Mouse (Mus musculus) gonadal fat pad, adult 2 months (tissue): Measurements from ENCODE around the gene Fbxl14. TPM values are rescaled to one million over a fixed set of nuclear protein-coding genes. Genes with fewer than 3 reads are reported as not detected.
"Not testable (repeated sequence)": the region's sequence is repeated elsewhere in the genome, so short reads cannot be mapped to it uniquely, and the experiment has no call there.

Experiments used
- DNase-seq: peaks from one replicate; pipeline ENCODE4 v3.0.0-alpha.2; 2012; ENCODE audit warnings: low read depth
- polyA plus RNA-seq: library from polyadenylated mRNA; depleted of rRNA; stranded (reverse); fragments of >200 nt; gene quantifications from 2 replicates; pipeline ENCODE4 v1.2.3, GENCODE M21; 2012; rRNA removed

Gene Fbxl14
- polyA plus RNA-seq = 55.5 and 62.0 TPM in 2 replicates

DNA sequence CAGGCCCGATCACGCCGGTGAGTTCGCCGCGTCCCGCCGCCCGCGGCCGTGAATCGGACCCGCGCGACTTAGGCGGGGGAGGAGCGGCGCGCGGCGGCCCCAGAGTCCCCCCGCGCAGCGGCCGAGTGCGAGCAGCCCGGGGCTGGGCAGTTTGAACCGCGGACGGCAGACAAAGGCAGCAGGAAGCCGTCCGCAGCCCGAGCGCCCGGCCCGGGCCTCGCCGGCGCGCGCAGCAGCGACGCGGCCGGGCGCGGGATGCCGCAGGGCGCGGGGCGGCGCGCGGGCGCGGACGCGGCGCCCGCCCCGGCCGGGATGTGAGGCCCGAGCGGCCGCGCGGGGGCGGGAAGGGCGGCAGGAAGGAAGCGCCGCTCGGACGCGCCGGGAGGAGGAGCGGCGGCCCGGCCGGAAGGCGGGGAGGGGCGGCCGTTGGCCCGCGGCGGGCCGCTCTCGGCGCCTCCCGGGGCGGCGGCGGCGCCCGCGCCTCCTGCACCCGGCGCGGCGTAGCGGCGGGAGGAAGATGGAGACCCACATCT lies at the start of gene Fbxl14:
Gene Fbxl14 (plus strand): TSS at position 326 of the 533 bp plus-strand sequence.
- no peak for DNase-seq

DNA sequence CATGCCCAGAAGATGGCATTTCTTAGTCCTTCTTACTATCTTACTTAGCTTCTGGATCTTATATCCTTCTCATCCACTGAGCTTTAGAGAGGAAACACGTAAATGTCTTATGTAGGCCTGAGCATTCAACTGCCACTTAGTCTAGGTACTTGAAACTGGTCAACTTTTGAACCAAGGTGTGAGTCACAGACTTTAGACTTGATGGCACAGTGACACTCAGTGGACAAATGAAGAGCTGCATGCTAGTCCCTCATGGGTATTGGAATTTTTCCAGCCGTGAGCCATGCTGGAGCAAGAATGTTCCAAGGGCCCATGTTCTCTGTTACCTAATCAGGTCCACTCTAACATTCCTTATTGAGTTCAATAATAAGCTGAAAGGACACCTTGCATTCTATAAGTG lies 49.0 kb upstream of the Fbxl14 start:
- DNase-seq = no peak

- DNase-seq = no peak
Measured at GRCm38 (mm10) chr6:119431751-119432324, 47.6 kb upstream of the Fbxl14 start.

DNA sequence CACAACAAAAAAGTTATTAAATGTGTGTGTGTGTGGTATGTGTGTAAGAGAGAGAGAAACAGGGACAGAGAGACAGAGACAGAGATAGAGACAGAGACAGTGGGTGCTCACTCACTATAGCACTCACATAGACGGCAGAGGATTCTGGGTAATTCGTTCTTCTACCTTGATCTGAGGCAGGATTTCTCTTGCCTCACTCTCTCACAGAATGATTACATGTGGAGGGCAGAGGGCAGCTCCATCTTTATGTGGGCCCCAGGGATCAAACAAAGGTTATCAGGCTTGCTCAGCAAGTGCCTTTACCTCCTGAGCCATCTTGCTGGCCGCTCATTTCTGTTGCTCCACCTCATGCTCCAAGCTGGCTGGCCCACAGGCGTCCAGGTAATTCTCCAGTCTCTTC lies 45.1 kb upstream of the Fbxl14 start:
- DNase-seq = no peak

GRCm38 (mm10) chr6:119437894-119438761 lies 41.3 kb upstream of the Fbxl14 start:
- no peak for DNase-seq

GRCm38 (mm10) chr6:119442729-119443128 lies 36.7 kb upstream of the Fbxl14 start:
- DNase-seq = not testable (repeated sequence)

GRCm38 (mm10) chr6:119443742-119444645 lies 35.5 kb upstream of the Fbxl14 start:
- no peak for DNase-seq

GRCm38 (mm10) chr6:119445671-119446607 lies 33.5 kb upstream of the Fbxl14 start:
- no peak for DNase-seq

DNA sequence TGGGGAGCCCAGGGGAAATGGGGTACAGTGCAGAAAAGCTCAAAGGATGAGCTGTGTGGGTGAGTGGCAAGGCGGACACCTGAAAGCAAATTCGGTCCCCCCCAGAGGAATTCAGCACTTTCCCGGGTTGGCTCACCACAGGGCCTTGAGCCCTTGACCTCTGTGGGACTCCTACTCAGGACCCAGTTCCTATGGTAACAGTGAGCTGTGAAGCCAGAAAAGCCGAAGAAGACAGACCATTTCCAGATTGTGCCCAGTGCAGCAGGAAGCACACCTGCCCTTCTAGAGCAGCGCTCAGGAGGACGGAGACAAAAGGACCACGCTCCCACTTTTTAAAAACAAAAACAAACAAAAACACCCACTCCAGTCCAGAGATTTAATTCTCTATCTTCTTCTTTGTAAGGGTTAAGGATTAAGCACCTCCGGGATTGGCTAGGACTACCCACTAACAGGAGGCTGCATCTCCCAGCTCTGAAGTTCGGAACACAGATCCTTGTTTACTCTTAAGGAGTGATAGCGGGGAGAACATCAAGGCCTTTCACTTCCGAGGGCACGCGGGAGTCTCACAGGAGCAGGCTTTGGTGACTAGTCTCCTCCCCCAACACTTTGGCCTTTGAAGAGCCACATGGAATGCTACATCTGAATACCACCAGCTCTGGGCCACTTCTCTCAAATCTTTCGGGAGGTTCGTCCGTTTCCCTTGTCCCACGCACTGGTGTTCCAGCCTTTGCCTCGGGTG lies 31.0 kb upstream of the Fbxl14 start:
- no peak for DNase-seq

DNA sequence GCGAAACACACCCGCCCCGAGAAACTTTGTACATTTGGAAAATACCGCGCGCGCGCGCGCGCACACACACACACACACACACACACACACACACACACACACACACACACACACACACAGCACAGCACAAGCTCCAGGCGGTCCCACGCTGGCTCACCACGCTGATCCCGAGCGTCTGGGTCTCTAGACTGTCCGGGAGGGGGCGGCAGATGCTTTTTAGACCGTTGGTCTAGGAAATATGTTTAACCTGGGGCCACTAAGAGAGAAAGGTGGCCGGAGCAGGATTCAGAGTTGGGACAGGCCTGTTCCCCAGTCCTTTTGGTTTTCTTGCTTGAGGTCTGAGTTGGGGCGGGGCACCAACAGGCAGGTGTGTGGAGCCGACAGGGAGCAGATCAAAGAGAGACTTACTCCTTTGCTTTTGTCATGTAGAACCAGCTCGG lies 30.4 kb upstream of the Fbxl14 start:
- DNase-seq = no peak

DNA sequence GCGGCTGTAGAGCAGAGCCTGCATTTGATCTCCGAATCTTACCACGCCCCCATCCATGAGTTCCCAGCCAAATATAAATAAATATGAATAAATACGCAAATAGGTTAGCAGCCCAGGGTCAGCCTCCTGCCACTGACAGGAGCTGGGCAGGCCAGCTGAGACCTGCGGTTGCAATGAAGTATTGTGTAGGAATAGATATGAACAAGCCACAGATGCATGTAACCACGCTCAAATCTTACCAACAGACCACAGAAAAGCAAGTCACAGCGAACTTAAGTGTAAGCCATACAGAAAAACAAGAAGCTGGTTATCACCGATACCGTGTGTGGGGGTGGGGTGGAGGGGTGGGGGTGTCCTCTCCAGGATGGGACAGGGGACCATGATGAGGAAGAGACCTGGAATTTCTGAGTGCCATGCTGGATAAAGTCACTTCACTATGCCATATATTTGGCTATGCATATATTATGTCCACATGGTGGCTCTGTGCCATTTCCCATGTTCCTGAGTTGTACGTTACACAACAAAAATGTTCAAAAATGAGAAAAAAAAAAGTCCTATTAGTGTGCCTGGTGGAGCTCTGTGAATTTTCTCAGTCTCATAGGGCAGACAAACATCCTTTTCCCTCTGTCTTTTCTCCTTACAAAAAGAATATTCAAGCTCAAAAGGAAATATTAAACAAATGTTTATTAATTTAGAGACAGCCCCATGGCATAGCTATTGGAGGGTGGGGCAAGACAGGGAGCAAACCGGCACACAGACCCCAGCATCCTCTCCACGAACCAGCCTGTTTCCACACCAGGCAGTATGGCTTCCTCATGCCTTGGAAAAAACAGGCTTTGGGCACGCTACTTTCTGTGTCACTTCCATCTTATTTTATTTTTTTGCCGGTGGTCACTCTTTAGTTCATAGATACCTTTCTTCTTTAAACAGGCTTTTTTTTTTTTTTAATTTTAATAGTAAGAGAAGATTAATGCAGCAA lies 28.2 kb upstream of the Fbxl14 start:
- no peak for DNase-seq

DNA sequence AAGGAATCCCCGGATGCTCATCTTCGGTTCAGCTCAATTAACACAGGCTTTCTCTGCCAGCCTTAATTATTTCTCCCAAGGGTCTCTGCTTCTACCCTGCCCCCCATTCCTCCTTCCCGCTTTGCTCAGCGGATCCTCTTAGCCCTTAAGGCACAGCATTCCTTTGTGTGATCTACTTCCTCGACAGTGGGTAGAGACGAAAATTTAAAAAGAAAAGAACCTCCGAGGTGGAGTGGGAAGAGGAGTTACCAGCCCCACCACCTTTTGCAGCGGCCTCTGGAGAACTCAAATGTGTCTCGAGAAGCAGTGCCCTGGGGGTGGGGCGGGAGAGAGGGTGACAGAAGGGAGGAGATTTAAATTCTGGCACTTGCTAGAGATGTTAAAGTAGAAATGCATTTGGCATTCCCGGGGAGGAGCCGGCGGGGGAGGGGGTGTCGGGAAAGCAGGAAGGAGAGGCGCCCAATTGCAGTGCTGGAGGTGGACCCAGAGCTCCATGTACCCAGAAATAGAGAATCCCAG lies 27.4 kb upstream of the Fbxl14 start:
- no peak for DNase-seq

GRCm38 (mm10) chr6:119458166-119458565 lies 21.3 kb upstream of the Fbxl14 start:
- no peak for DNase-seq

DNA sequence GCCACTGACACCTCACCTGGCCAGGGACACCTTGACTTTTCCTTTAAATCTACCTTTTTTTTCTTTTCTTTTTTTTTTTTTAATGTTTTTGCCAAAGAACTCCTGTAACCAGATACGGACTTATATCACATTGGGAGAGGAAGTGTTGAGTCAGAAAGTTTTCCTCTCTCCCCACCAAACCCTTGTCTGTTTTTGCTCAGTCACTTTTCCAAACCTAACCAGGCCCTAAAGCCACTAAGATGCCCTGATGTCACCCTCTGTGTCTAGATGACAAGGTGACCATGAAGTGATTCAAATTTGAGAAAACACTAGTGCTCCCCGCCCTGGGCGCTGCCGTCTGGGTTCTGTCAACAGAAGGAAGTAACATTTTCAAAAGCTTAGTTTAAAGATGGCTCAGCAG lies 20.4 kb upstream of the Fbxl14 start:
- no peak for DNase-seq

- no peak for DNase-seq
Measured at GRCm38 (mm10) chr6:119460391-119460790, 19.1 kb upstream of the Fbxl14 start.

DNA sequence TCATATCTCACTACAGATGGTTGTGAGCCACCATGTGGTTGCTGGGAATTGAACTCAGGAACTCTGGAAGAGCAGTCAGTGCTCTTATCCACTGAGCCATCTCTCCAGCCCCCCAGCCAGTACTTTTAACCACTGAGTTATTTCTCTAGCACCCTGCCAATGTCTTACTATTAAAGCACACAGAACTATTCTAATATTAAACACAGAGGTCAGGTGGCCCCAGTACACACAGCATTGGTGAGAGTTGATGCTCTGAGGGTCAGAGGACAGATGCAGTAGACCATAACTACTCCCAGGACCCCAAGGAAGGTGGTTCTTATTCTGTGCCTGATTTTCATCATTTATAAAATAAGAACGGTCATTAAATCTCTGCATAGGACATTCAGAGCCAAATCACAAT lies 13.3 kb upstream of the Fbxl14 start:
- DNase-seq = no peak

GRCm38 (mm10) chr6:119466921-119467784 lies 12.3 kb upstream of the Fbxl14 start:
- DNase-seq = no peak

DNA sequence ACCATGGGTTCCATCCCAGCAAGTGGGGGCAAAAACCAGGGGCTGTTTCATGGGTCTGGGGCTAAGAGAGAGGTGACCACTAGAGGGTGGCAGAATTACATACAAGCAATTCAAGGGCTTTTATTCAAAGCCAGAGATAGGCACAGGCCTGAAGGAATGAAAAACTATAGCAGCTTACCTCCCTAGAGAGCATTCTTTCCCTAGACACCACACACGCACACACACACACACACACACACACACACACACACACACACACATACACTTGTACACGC lies 11.7 kb upstream of the Fbxl14 start:
- DNase-seq = no peak
